Mouse (Mus musculus): ENCODE data around the gene Cmtm4. TPM values are rescaled to one million over a fixed set of nuclear protein-coding genes. Genes with fewer than 3 reads are reported as not detected.

Gene Cmtm4
- polyA plus RNA-seq, 1 experiment from 2014 or later, result 6.3 TPM

- Histone ChIP-seq H3K4me3 (replicated peaks) (no peak overlapping the region), H3K4me1 (replicated peaks) (peaks cover 23% of the 10 kb centered on the region), H3K9ac (no peak overlapping the region), H3K4me2 (replicated peaks) (no peak overlapping the region), H3K27ac (peak overlapping the region; percentile 44; the same call in 1 of the 2 replicates), H3K27me3 (replicated peaks) (no peaks in the 10 kb centered on the region), H3K36me3 (no peaks in the 10 kb centered on the region), H3K9me3 (no peaks in the 10 kb centered on the region)
- WGBS, result 65% methylated on average over 12 of the region's 12 CpGs
- ATAC-seq, result no peak
Observed at GRCm38 (mm10) chr8:104369591-104369990, 26.0 kb downstream of the Cmtm4 start.

- no peak for ATAC-seq
- Histone ChIP-seq H3K9me3 (no peaks in the 10 kb centered on the region), H3K9ac (no peak overlapping the region), H3K36me3 (no peaks in the 10 kb centered on the region), H3K4me1 (replicated peaks) (peaks cover 20% of the 10 kb centered on the region), H3K27ac (no peak overlapping the region), H3K27me3 (replicated peaks) (no peaks in the 10 kb centered on the region), H3K4me3 (replicated peaks) (no peak overlapping the region), H3K4me2 (replicated peaks) (no peak overlapping the region)
- 52% methylated on average over 5 of the region's 5 CpGs for WGBS
Observed at GRCm38 (mm10) chr8:104367398-104367797, 28.2 kb downstream of the Cmtm4 start.

DNA sequence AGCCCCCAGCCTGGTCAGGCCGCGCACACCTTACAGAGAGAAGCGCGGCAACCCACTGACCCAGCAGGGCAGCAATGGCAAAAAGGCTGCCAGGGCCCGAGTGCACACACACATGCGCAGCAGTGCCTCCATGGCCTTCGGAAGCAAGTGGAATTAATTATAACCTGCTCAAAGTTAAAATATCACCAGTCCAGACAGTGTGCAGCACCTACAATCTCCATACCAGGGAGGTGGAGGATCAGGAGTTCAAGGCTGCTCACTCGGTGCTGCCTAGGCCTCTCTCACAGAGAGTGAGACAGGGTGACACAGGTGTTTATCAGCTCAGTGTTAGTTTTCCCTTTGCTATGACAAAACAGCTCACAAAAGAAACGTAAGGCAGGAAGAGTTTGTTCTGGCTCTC is 29.9 kb downstream of the Cmtm4 start:
- WGBS, result 78% methylated on average over 9 of the region's 9 CpGs
- H3K9ac ChIP-seq, result no peak overlapping the region
- H3K27me3 ChIP-seq (replicated peaks), result no peaks in the 10 kb centered on the region
- peak overlapping the region; percentile 51 for H3K27ac ChIP-seq
- no peaks in the 10 kb centered on the region for H3K36me3 ChIP-seq
- peaks cover 20% of the 10 kb centered on the region for H3K4me1 ChIP-seq (replicated peaks)
- H3K9me3 ChIP-seq, result no peaks in the 10 kb centered on the region
- peak; percentile 71 for ATAC-seq
- H3K4me2 ChIP-seq (replicated peaks), result no peak overlapping the region
- no peak overlapping the region for H3K4me3 ChIP-seq (replicated peaks)

GRCm38 (mm10) chr8:104359778-104360456 is 35.7 kb downstream of the Cmtm4 start:
- peaks cover 5% of the 10 kb centered on the region; the same call in 1 of the 2 replicates for H3K36me3 ChIP-seq
- no peak overlapping the region for H3K9ac ChIP-seq
- no peaks in the 10 kb centered on the region for H3K27me3 ChIP-seq (replicated peaks)
- ATAC-seq, result peak; percentile 34; the same call in 1 of the 2 replicates
- WGBS, result 77% methylated on average over 15 of the region's 15 CpGs
- H3K27ac ChIP-seq, result no peak overlapping the region
- no peak overlapping the region for H3K4me3 ChIP-seq (replicated peaks)
- H3K4me2 ChIP-seq (replicated peaks), result no peak overlapping the region
- H3K9me3 ChIP-seq, result no peaks in the 10 kb centered on the region
- peaks cover 6% of the 10 kb centered on the region for H3K4me1 ChIP-seq (replicated peaks)

- ATAC-seq, result no peak
- no peak overlapping the region for H3K4me3 ChIP-seq (replicated peaks)
- no peaks in the 10 kb centered on the region for H3K27me3 ChIP-seq (replicated peaks)
- WGBS, result 87% methylated on average over 3 of the region's 3 CpGs
- no peaks in the 10 kb centered on the region for H3K9me3 ChIP-seq
- no peak overlapping the region for H3K27ac ChIP-seq
- no peak overlapping the region for H3K4me2 ChIP-seq (replicated peaks)
- no peak overlapping the region for H3K9ac ChIP-seq
- H3K4me1 ChIP-seq (replicated peaks), result peaks cover 6% of the 10 kb centered on the region; the same call in 1 of the 2 replicates
- peaks cover 5% of the 10 kb centered on the region; the same call in 1 of the 2 replicates for H3K36me3 ChIP-seq
Observed at GRCm38 (mm10) chr8:104358637-104359036, 37.0 kb downstream of the Cmtm4 start.

GRCm38 (mm10) chr8:104354504-104354903 is 41.1 kb downstream of the Cmtm4 start:
- no peak overlapping the region for H3K9ac ChIP-seq
- WGBS, result 88% methylated on average over 10 of the region's 10 CpGs
- no peaks in the 10 kb centered on the region for H3K9me3 ChIP-seq
- no peak overlapping the region for H3K4me2 ChIP-seq (replicated peaks)
- H3K27ac ChIP-seq, result no peak overlapping the region
- no peak overlapping the region for H3K4me3 ChIP-seq (replicated peaks)
- peaks cover 8% of the 10 kb centered on the region; the same call in 1 of the 2 replicates for H3K36me3 ChIP-seq
- no peaks in the 10 kb centered on the region for H3K27me3 ChIP-seq (replicated peaks)
- peak; percentile 38 for ATAC-seq
- H3K4me1 ChIP-seq (replicated peaks), result no peaks in the 10 kb centered on the region

DNA sequence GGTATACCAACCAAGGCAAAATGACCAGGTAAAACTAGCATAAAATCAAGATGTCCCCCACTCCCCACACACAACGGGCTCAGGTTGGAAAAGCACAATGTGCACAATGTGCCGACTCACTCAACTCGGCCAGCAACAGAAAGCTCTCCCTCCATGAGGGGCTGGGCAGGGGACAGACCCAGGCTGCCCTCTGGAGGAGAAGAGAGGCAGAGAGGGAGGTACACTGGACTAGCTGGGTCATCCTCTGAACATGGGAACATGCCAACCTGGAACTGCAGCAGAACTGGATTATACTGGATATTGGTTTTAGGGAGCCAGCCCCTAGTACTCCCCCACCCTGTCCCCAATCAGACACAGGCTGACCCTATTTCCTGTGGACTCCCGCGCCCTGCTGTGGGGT is 42.4 kb downstream of the Cmtm4 start:
- no peak overlapping the region for H3K4me3 ChIP-seq (replicated peaks)
- ATAC-seq, result no peak
- WGBS, result 73% methylated on average over 5 of the region's 5 CpGs

GRCm38 (mm10) chr8:104350047-104350446 is 45.6 kb downstream of the Cmtm4 start:
- Histone ChIP-seq H3K36me3 (peaks cover 12% of the 10 kb centered on the region; the same call in 1 of the 2 replicates), H3K4me2 (replicated peaks) (no peak overlapping the region), H3K9me3 (no peaks in the 10 kb centered on the region), H3K27me3 (replicated peaks) (no peaks in the 10 kb centered on the region), H3K4me1 (replicated peaks) (no peaks in the 10 kb centered on the region), H3K9ac (no peak overlapping the region), H3K4me3 (replicated peaks) (no peak overlapping the region), H3K27ac (no peak overlapping the region)
- peak; percentile 57; the same call in 1 of the 2 replicates for ATAC-seq
- WGBS, result 61% methylated on average over 13 of the region's 13 CpGs

More for the DNA sequence above, 42.4 kb downstream of the Cmtm4 start:
- Histone ChIP-seq H3K9ac (no peak overlapping the region), H3K36me3 (peaks cover 12% of the 10 kb centered on the region; the same call in 1 of the 2 replicates), H3K4me2 (replicated peaks) (no peak overlapping the region), H3K4me1 (replicated peaks) (no peaks in the 10 kb centered on the region), H3K9me3 (no peaks in the 10 kb centered on the region), H3K27ac (no peak overlapping the region), H3K27me3 (replicated peaks) (no peaks in the 10 kb centered on the region)

GRCm38 (mm10) chr8:104348971-104349370 is 46.6 kb downstream of the Cmtm4 start:
- no peak overlapping the region for H3K9ac ChIP-seq
- no peaks in the 10 kb centered on the region for H3K9me3 ChIP-seq
- no peak for ATAC-seq
- 79% methylated on average over 5 of the region's 5 CpGs for WGBS
- no peaks in the 10 kb centered on the region for H3K27me3 ChIP-seq (replicated peaks)
- H3K36me3 ChIP-seq, result peaks cover 12% of the 10 kb centered on the region; the same call in 1 of the 2 replicates
- H3K4me3 ChIP-seq (replicated peaks), result no peak overlapping the region
- peaks cover 1% of the 10 kb centered on the region; the same call in 1 of the 2 replicates for H3K4me1 ChIP-seq (replicated peaks)
- H3K27ac ChIP-seq, result no peak overlapping the region
- H3K4me2 ChIP-seq (replicated peaks), result no peak overlapping the region

GRCm38 (mm10) chr8:104346706-104347105 is 48.9 kb downstream of the Cmtm4 start:
- Histone ChIP-seq H3K4me3 (replicated peaks) (no peak overlapping the region), H3K9ac (peak overlapping the region; percentile 28; the same call in 1 of the 2 replicates), H3K9me3 (no peaks in the 10 kb centered on the region), H3K4me1 (replicated peaks) (peaks cover 10% of the 10 kb centered on the region), H3K36me3 (peaks cover 8% of the 10 kb centered on the region; the same call in 1 of the 2 replicates), H3K27me3 (replicated peaks) (no peaks in the 10 kb centered on the region), H3K27ac (no peak overlapping the region), H3K4me2 (replicated peaks) (no peak overlapping the region)
- 69% methylated on average over 12 of the region's 12 CpGs for WGBS
- no peak for ATAC-seq

GRCm38 (mm10) chr8:104344622-104345021 is 51.0 kb downstream of the Cmtm4 start:
- 93% methylated on average over 5 of the region's 5 CpGs for WGBS
- no peak overlapping the region for H3K4me2 ChIP-seq (replicated peaks)
- no peak for ATAC-seq
- H3K27me3 ChIP-seq (replicated peaks), result no peaks in the 10 kb centered on the region
- no peak overlapping the region for H3K9ac ChIP-seq
- no peaks in the 10 kb centered on the region for H3K9me3 ChIP-seq
- H3K36me3 ChIP-seq, result peaks cover 8% of the 10 kb centered on the region; the same call in 1 of the 2 replicates
- H3K4me3 ChIP-seq (replicated peaks), result no peak overlapping the region
- peaks cover 15% of the 10 kb centered on the region for H3K4me1 ChIP-seq (replicated peaks)
- H3K27ac ChIP-seq, result no peak overlapping the region

- peaks cover 19% of the 10 kb centered on the region for H3K4me1 ChIP-seq (replicated peaks)
- ATAC-seq, result peak; percentile 46; the same call in 1 of the 2 replicates
Observed at GRCm38 (mm10) chr8:104343957-104344356, 51.6 kb downstream of the Cmtm4 start.

More at GRCm38 (mm10) chr8:104343957-104344356, 51.6 kb downstream of the Cmtm4 start:
- no peak overlapping the region for H3K27ac ChIP-seq
- WGBS, result 13% methylated on average over 7 of the region's 7 CpGs
- no peaks in the 10 kb centered on the region for H3K27me3 ChIP-seq (replicated peaks)
- peaks cover 8% of the 10 kb centered on the region; the same call in 1 of the 2 replicates for H3K36me3 ChIP-seq
- H3K9ac ChIP-seq, result 0 out of 2 replicates have a peak overlapping the region, but pooled peaks have one; percentile 10
- no peak overlapping the region for H3K4me3 ChIP-seq (replicated peaks)
- no peaks in the 10 kb centered on the region for H3K9me3 ChIP-seq
- no peak overlapping the region for H3K4me2 ChIP-seq (replicated peaks)

All from intestine, embryonic 15.5 days (tissue).